Mouse (Mus musculus) stomach, postnatal 0 days (tissue): ENCODE measurements at regions not wholly inside any gene's neighbourhood (a gene's known extent, or its start where the extent isn't known, plus 50 kb on each side); places are given as distances from the start of the nearest gene placed in this dataset.
A peak's percentile ranks its signal among the peaks of the same experiment; 100 is the strongest.

Experiments
- ATAC-seq: fragments of 200-750 bp; cut with Nextera tagmentation; 2 replicates; pipeline ENCODE4 v1.8.0; 2017; ENCODE audit not compliant: low FRiP score, low TSS enrichment
- DNase-seq: peaks from one replicate; pipeline ENCODE4 v3.0.0-alpha.2; 2016; ENCODE audit warnings: low spot score
- H3K27ac ChIP-seq: fragments of 300-500 bp; sonication (generic); replicated peaks from 2 replicates; pipeline ENCODE4 v1.5.1; 2014; ENCODE audit warnings: mild to moderate bottlenecking, control low read depth
- H3K27me3 ChIP-seq: fragments of 300-500 bp; sonication (generic); 2 replicates; pipeline ENCODE4 v1.6.1; 2014; ENCODE audit warnings: low read length; ENCODE audit not compliant: control insufficient read depth, insufficient read depth
- H3K36me3 ChIP-seq: fragments of 300-500 bp; sonication (generic); 2 replicates; pipeline ENCODE4 v1.6.1; 2014; ENCODE audit warnings: low read length, mixed read lengths; ENCODE audit not compliant: control insufficient read depth, insufficient read depth
- H3K4me1 ChIP-seq: fragments of 300-500 bp; sonication (generic); replicated peaks from 2 replicates; pipeline ENCODE4 v1.6.1; 2014; ENCODE audit warnings: antibody characterized with exemption; ENCODE audit not compliant: control insufficient read depth, insufficient read depth
- H3K4me2 ChIP-seq: fragments of 300-500 bp; sonication (generic); replicated peaks from 2 replicates; pipeline ENCODE4 v1.6.1; 2014; ENCODE audit warnings: low read depth, mild to moderate bottlenecking, control low read depth, moderate library complexity
- H3K4me3 ChIP-seq: fragments of 300-500 bp; sonication (generic); 2 replicates; pipeline ENCODE4 v1.5.1; 2014; ENCODE audit warnings: low read depth, low read length, control low read depth
- H3K9ac ChIP-seq: fragments of 300-500 bp; sonication (generic); 2 replicates; pipeline ENCODE4 v1.6.1; 2014; ENCODE audit warnings: mild to moderate bottlenecking, low read length, control low read depth, mixed read lengths
- H3K9me3 ChIP-seq: fragments of 300-500 bp; sonication (generic); 2 replicates; pipeline ENCODE4 v1.6.1; 2016; ENCODE audit warnings: low read length; ENCODE audit not compliant: control insufficient read depth
- CTCF ChIP-seq: IDR thresholded peaks from 2 replicates; pipeline ENCODE4 v1.5.1; 2016; ENCODE audit warnings: antibody characterized with exemption, low read depth, mild to moderate bottlenecking, moderate library complexity
- EP300 ChIP-seq: optimal IDR thresholded peaks from 2 replicates; pipeline ENCODE3; 2016; ENCODE audit warnings: antibody characterized with exemption
- WGBS: fragments of 180-500 bp; shearing (Covaris S2); extraction: QIAGEN DNeasy Blood & Tissue Kit; methylation state at CpG from one replicate; pipeline ENCODE4 v1.1.7; 2014; 5-methylcytosine and 5-hydroxymethylcytosine counted together

- TF ChIP-seq CTCF (no peak), EP300 (no peak)
- no peaks in the 10 kb centered on the region for H3K27me3 ChIP-seq
- no peaks in the 10 kb centered on the region for H3K36me3 ChIP-seq
- DNase-seq (no peak), ATAC-seq (no peak)
- H3K27ac ChIP-seq, result no peak overlapping the region
- no peak overlapping the region for H3K4me3 ChIP-seq
- H3K4me2 ChIP-seq, result no peak overlapping the region
- no peak overlapping the region for H3K9ac ChIP-seq
- 51% methylated on average over 11 of the region's 11 CpGs for WGBS
- H3K4me1 ChIP-seq, result no peaks in the 10 kb centered on the region
- H3K9me3 ChIP-seq, result no peaks in the 10 kb centered on the region
Observed at GRCm38 (mm10) chr11:17665624-17666552, 287.8 kb downstream of the Etaa1 start.

DNA sequence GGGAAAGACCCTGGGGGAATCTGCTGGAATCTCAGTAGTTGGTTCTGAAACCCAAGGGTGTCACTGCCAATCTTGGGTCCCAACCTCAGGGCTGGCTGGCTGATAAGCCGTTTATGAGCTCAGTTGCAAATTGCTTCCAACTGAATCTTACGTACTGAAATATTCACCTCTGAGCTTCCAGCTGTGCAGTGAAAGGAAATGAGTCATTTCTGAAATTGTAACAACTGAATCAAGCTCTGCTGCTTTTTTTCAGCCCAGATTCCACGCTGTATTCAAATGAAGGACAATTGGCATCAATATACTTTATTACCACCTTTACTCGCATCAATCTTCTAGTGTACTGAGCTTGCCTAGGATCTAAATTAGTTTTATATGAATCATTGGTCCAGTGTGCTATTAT is 272.7 kb downstream of the Etaa1 start:
- no peak overlapping the region for H3K4me3 ChIP-seq
- no peaks in the 10 kb centered on the region for H3K4me1 ChIP-seq
- H3K27ac ChIP-seq, result no peak overlapping the region
- no peaks in the 10 kb centered on the region for H3K27me3 ChIP-seq
- TF ChIP-seq CTCF (no peak), EP300 (no peak)
- H3K36me3 ChIP-seq, result no peaks in the 10 kb centered on the region
- H3K4me2 ChIP-seq, result no peak overlapping the region
- H3K9ac ChIP-seq, result no peak overlapping the region
- H3K9me3 ChIP-seq, result no peaks in the 10 kb centered on the region
- ATAC-seq, result no peak
- 46% methylated on average over 4 of the region's 4 CpGs for WGBS
- no peak for DNase-seq

DNA sequence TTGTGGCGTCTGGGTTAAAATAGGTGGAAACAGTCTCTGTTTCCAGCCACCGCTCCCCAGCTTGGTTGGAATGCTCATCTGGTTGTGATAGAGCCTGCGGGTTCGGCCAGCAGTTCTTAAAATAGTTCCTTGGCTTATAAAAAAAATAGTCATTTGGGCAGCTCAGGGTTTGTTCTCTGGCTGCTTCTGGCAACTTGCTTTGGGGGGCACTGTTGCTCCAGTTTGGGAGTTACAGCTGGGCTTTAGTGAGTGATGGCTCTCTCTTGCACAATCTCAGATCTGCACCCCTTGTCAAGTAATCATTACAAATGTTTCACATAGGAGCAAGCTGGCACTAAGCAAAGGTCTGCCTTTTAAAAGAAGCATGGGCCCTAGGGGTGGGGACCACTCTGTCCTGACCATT is 268.0 kb downstream of the Etaa1 start:
- DNase-seq (peak; percentile 34), ATAC-seq (no peak; the same call in 1 of the 2 replicates)
- H3K4me2 ChIP-seq, result no peak overlapping the region
- no peaks in the 10 kb centered on the region for H3K36me3 ChIP-seq
- WGBS, result 21% methylated on average over 4 of the region's 4 CpGs
- peak; percentile 76 for TF ChIP-seq CTCF
- TF ChIP-seq EP300, result no peak
- H3K4me3 ChIP-seq, result no peak overlapping the region
- no peaks in the 10 kb centered on the region for H3K27me3 ChIP-seq
- no peaks in the 10 kb centered on the region for H3K4me1 ChIP-seq
- no peak overlapping the region for H3K27ac ChIP-seq
- no peak overlapping the region for H3K9ac ChIP-seq
- H3K9me3 ChIP-seq, result no peaks in the 10 kb centered on the region

GRCm38 (mm10) chr11:17686806-17687205 is 266.9 kb downstream of the Etaa1 start:
- Histone ChIP-seq H3K9me3 (no peaks in the 10 kb centered on the region), H3K4me3 (no peak overlapping the region), H3K27me3 (no peaks in the 10 kb centered on the region), H3K27ac (no peak overlapping the region), H3K4me2 (no peak overlapping the region), H3K9ac (no peak overlapping the region), H3K4me1 (no peaks in the 10 kb centered on the region), H3K36me3 (no peaks in the 10 kb centered on the region)
- 37% methylated on average over 2 of the region's 2 CpGs for WGBS
- DNase-seq (no peak), ATAC-seq (no peak)
- no peak for TF ChIP-seq EP300
- TF ChIP-seq CTCF, result no peak

DNA sequence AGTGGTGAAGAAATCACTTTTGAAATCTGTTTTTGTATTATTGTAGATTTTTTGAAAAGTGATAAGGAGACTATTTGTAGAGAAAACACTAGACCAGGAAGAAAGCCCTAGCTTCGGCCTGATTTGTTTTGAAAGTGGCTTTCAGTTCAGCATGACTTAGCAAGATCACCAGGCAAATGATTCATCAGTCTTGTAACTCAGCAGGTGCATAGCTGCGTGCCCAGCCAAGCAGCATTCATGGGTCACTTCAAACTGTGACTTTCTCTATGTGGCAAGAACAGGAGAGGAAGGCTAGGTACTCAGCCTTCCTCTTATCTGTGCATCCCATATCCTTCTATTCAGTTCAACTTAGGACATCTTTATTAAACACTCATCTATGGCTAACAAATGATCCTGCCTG is 259.5 kb downstream of the Etaa1 start:
- Histone ChIP-seq H3K36me3 (no peaks in the 10 kb centered on the region), H3K4me2 (no peak overlapping the region), H3K27ac (no peak overlapping the region), H3K4me3 (no peak overlapping the region), H3K27me3 (no peaks in the 10 kb centered on the region), H3K9ac (no peak overlapping the region), H3K9me3 (no peaks in the 10 kb centered on the region), H3K4me1 (no peaks in the 10 kb centered on the region)
- 52% methylated on average over 2 of the region's 2 CpGs for WGBS
- DNase-seq (no peak), ATAC-seq (no peak)
- TF ChIP-seq CTCF (no peak), EP300 (no peak)

DNA sequence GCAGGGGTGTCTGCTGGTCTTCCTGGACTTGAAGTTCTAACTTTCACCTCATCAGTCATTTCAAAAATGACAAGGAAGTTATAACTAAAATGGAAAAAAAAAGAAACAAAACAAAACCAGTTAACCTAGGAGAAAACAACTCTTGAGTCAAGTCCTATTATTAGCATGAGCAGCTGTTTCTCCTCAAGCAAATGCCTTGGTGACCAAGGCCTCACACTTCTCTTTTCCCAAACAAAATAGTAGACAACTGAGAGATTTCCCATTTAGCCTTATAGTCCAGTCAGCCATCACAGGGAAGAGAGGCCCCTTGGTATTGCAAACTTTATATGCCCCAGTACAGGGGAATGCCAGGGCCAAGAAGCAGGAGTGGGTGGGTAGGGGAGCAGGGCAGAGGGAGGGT is 244.9 kb downstream of the Etaa1 start:
- H3K27ac ChIP-seq, result no peak overlapping the region
- no peaks in the 10 kb centered on the region for H3K36me3 ChIP-seq
- no peak overlapping the region for H3K4me2 ChIP-seq
- DNase-seq, result no peak
- H3K4me3 ChIP-seq, result no peak overlapping the region
- H3K27me3 ChIP-seq, result no peaks in the 10 kb centered on the region
- no peak for TF ChIP-seq EP300
- TF ChIP-seq CTCF, result no peak
- no peak for ATAC-seq
- no peaks in the 10 kb centered on the region for H3K4me1 ChIP-seq
- no peak overlapping the region for H3K9ac ChIP-seq
- no peaks in the 10 kb centered on the region for H3K9me3 ChIP-seq
